Mouse (Mus musculus): ENCODE results near the gene Zfp85. TPM values are rescaled to one million over a fixed set of nuclear protein-coding genes. Genes with fewer than 3 reads are reported as not detected.
"Not testable (repeated sequence)": the region's sequence is repeated elsewhere in the genome, so short reads cannot be mapped to it uniquely, and the experiment has no call there.

Zfp85 gene
- polyA plus RNA-seq, 1 experiment = 0.41 TPM

DNA sequence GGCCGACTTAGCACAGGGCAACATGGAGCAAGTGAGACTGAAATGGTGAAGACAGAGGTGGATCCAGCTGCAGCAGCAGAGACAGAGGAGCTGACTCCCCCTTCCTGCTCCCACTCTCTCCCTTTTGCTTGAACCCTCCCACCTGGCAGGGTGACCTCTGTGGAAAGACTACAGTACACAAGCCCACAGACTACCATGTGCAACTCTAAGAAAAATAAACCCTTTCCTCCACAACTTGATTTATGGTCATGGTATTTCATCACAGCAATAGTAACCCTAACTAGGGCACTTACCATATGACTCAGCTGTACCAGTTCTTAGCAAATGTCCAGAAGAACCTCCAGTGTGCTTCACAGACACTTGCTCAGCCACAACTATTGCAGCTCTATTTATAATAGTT is 4.9 kb upstream of the Zfp85 start:
- H3K4me1 ChIP-seq (ENCODE audit: control insufficient read depth, insufficient read depth, low read length) = no peaks in the 10 kb centered on the region
- no peaks in the 10 kb centered on the region for H3K27me3 ChIP-seq (ENCODE audit: control insufficient read depth, insufficient read depth, low read length)
- no peak overlapping the region for H3K4me3 ChIP-seq (ENCODE audit: control insufficient read depth, low read depth, low read length)
- no peaks in the 10 kb centered on the region for H3K36me3 ChIP-seq (ENCODE audit: control insufficient read depth, insufficient read depth, low read length)
- TF ChIP-seq POLR2A (IDR thresholded peaks at IDR 0.05; ENCODE audit: control insufficient read depth, low read depth, low read length) (no peak), CTCF (IDR thresholded peaks at IDR 0.05; ENCODE audit: control insufficient read depth, insufficient read depth, insufficient replicate concordance, low read depth, low read length) (no peak)
- no peak overlapping the region for H3K27ac ChIP-seq (ENCODE audit: control insufficient read depth, insufficient read depth, low read depth, low read length)

DNA sequence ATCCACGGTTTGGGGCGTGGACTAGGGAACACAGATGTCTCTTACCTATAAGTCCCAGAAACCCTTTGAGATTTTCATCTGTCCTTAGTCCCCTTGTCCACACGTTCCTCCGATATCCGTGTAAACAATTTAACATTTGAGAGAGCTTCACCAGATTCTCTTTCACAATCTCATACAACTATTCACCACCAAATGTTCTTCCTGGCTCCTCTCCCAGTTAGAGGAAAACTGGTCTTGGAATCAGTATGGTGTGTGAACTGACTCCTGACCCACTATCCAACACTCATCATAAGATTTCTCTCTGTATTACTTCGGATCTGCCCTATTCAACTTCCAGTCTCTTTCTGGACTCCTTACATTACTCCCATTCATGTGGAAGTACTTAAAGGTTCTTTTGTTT is 733 bp upstream of the Zfp85 start:
- no peak overlapping the region for H3K4me3 ChIP-seq (ENCODE audit: control insufficient read depth, low read depth, low read length)
- no peaks in the 10 kb centered on the region for H3K36me3 ChIP-seq (ENCODE audit: control insufficient read depth, insufficient read depth, low read length)
- H3K27ac ChIP-seq (ENCODE audit: control insufficient read depth, insufficient read depth, low read depth, low read length) = no peak overlapping the region
- H3K27me3 ChIP-seq (ENCODE audit: control insufficient read depth, insufficient read depth, low read length) = no peaks in the 10 kb centered on the region
- no peak for TF ChIP-seq POLR2A (IDR thresholded peaks at IDR 0.05; ENCODE audit: control insufficient read depth, low read depth, low read length)
- TF ChIP-seq CTCF (IDR thresholded peaks at IDR 0.05; ENCODE audit: control insufficient read depth, insufficient read depth, insufficient replicate concordance, low read depth, low read length) = no peak
- no peaks in the 10 kb centered on the region for H3K4me1 ChIP-seq (ENCODE audit: control insufficient read depth, insufficient read depth, low read length)

DNA sequence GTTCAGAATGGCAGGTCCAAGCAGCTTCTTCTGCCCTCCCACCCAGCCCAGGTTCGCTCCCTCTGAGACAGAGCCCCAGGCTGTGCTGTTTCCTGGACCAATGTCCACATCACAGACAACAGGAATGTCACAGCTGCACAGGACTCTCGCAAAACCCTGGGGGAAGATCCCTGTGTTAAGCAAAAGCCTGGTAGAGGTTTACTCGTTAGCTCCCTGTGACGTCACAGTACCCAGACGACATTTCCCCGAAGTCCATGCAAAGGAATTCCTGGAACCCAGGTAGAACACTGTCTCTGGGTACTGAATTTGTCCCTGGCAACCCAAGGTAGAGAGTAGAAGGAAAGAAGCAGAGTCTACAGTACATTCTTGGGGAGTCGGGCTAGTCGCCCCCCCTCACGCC is 11.1 kb downstream of the Zfp85 start:
- no peak overlapping the region for H3K27ac ChIP-seq (ENCODE audit: control insufficient read depth, insufficient read depth, low read depth, low read length)

DNA sequence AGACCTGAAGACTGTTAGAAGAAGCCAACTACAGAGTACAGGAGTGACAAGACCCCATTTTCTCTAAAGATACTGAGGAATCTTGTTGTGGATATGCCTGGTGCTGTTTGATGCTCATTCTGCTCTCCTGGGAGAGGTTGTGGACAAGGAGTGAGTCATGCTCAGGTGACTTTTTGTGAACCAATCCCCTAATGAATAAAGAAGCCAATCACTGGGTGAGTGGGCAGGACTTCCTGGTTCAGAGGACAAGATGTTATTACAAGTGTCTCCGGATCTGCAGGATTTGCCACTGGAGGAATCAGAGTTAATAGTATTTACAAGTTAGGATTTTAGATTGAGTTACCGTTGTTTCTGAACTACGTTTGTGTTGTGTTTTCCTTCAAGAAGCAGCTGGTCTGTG is 12.1 kb downstream of the Zfp85 start:
- Histone ChIP-seq H3K27me3 (ENCODE audit: control insufficient read depth, insufficient read depth, low read length) (no peaks in the 10 kb centered on the region), H3K27ac (ENCODE audit: control insufficient read depth, insufficient read depth, low read depth, low read length) (no peak overlapping the region), H3K36me3 (ENCODE audit: control insufficient read depth, insufficient read depth, low read length) (no peaks in the 10 kb centered on the region), H3K4me3 (ENCODE audit: control insufficient read depth, low read depth, low read length) (peak overlapping the region; percentile 85), H3K4me1 (ENCODE audit: control insufficient read depth, insufficient read depth, low read length) (peaks cover 2% of the 10 kb centered on the region; the same call in 1 of the 2 replicates)
- TF ChIP-seq CTCF (IDR thresholded peaks at IDR 0.05; ENCODE audit: control insufficient read depth, insufficient read depth, insufficient replicate concordance, low read depth, low read length) (no peak), POLR2A (IDR thresholded peaks at IDR 0.05; ENCODE audit: control insufficient read depth, low read depth, low read length) (no peak)

More for the DNA sequence above, 11.1 kb downstream of the Zfp85 start:
- peaks cover 2% of the 10 kb centered on the region; the same call in 1 of the 2 replicates for H3K4me1 ChIP-seq (ENCODE audit: control insufficient read depth, insufficient read depth, low read length)
- peak overlapping the region; percentile 85 for H3K4me3 ChIP-seq (ENCODE audit: control insufficient read depth, low read depth, low read length)
- H3K36me3 ChIP-seq (ENCODE audit: control insufficient read depth, insufficient read depth, low read length) = no peaks in the 10 kb centered on the region
- no peak for TF ChIP-seq CTCF (IDR thresholded peaks at IDR 0.05; ENCODE audit: control insufficient read depth, insufficient read depth, insufficient replicate concordance, low read depth, low read length)
- TF ChIP-seq POLR2A (IDR thresholded peaks at IDR 0.05; ENCODE audit: control insufficient read depth, low read depth, low read length) = no peak; the same call in 1 of the 2 replicates
- no peaks in the 10 kb centered on the region for H3K27me3 ChIP-seq (ENCODE audit: control insufficient read depth, insufficient read depth, low read length)

DNA sequence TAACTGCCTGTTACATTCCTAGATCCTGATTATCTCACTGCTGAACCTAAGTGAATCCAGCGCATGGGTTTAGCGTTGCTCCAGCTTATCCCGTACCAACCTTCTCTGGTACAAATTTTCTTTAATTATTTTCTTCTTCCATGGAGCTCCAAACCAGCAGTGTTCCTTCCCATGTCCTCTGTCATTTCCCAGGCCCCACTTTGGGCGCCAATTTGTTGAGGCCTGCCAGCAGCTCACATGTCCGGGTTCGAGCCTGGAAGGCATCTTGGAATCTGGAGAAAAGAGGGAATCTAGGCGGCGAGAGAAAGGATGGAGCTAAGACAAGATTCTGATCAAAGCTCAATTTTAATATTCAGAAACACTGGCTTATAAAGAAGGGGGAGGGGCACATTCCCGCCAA is 20.6 kb downstream of the Zfp85 start:
- not testable (repeated sequence) for H3K27me3 ChIP-seq (ENCODE audit: control insufficient read depth, insufficient read depth, low read length); H3K36me3 ChIP-seq (ENCODE audit: control insufficient read depth, insufficient read depth, low read length); H3K4me1 ChIP-seq (ENCODE audit: control insufficient read depth, insufficient read depth, low read length); H3K27ac ChIP-seq (ENCODE audit: control insufficient read depth, insufficient read depth, low read depth, low read length); H3K4me3 ChIP-seq (ENCODE audit: control insufficient read depth, low read depth, low read length)

DNA sequence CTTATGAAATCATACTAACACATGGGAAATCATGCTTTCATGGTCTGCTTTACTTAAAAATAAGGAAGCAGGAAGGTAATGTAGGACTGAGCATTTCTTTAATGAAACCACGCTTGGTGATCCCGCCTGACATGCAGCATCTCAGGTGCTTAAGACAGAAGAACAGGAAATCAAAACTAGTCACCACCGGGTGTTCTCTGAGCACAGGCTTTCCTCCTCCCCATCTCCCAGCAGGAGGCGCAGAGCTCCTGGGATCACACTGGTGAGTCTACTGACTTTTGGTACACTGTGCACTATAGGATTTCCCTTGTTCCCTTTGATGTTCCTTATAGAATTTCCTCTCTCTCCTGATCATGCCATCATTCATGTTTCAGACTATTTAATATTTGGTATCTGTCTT is 25.6 kb downstream of the Zfp85 start:
- H3K36me3 ChIP-seq (ENCODE audit: control insufficient read depth, insufficient read depth, low read length); H3K4me3 ChIP-seq (ENCODE audit: control insufficient read depth, low read depth, low read length); H3K4me1 ChIP-seq (ENCODE audit: control insufficient read depth, insufficient read depth, low read length); H3K27me3 ChIP-seq (ENCODE audit: control insufficient read depth, insufficient read depth, low read length); H3K27ac ChIP-seq (ENCODE audit: control insufficient read depth, insufficient read depth, low read depth, low read length): not testable (repeated sequence)

DNA sequence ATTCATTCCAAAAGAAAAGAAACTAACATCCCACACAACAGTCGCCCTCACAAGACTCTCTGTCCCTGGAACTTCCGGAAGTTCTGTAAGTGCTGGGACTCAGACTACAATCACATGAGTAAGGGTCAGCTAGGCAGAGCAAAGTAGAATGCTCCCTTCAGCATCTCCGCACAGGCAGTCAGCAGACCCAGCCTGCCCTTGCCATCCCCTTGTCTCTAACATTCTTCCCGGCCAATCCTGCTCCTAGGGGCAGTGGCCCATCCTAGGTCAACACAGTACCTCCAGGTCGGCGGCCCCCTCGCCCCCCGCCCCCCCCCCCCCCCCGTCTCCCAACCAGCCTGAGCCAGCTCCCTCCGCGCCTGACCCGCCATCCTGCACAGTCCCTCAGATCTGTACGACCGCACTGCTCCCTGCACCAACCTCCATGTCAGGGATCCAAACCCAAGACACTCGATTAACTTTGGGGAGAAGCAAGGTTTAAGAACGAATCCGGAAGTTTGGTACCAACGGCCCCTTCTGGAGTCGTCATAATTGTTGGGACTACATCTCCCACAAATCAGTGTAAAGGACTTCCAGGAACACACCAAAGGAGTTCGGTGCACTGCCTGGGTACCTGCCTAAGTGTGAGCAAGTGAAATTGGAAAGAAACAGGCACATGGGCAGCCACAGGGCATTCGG is 26.2 kb downstream of the Zfp85 start, which contains the start of gene Zfp65:
Zfp65 (minus strand) TSS at position 533 of the 678 bp plus-strand sequence.
- no peaks in the 10 kb centered on the region for H3K36me3 ChIP-seq (ENCODE audit: control insufficient read depth, insufficient read depth, low read length)
- no peak within 1 kb of the TSS for H3K27ac ChIP-seq (ENCODE audit: control insufficient read depth, insufficient read depth, low read depth, low read length)
- no peaks in the 10 kb centered on the region; the same call in 1 of the 2 replicates for H3K4me1 ChIP-seq (ENCODE audit: control insufficient read depth, insufficient read depth, low read length)
- no peaks in the 10 kb centered on the region for H3K27me3 ChIP-seq (ENCODE audit: control insufficient read depth, insufficient read depth, low read length)
- no peak for TF ChIP-seq CTCF (IDR thresholded peaks at IDR 0.05; ENCODE audit: control insufficient read depth, insufficient read depth, insufficient replicate concordance, low read depth, low read length)
- no peak for TF ChIP-seq POLR2A (IDR thresholded peaks at IDR 0.05; ENCODE audit: control insufficient read depth, low read depth, low read length)
- peak within 1 kb of the TSS; percentile 55 for H3K4me3 ChIP-seq (ENCODE audit: control insufficient read depth, low read depth, low read length)

DNA sequence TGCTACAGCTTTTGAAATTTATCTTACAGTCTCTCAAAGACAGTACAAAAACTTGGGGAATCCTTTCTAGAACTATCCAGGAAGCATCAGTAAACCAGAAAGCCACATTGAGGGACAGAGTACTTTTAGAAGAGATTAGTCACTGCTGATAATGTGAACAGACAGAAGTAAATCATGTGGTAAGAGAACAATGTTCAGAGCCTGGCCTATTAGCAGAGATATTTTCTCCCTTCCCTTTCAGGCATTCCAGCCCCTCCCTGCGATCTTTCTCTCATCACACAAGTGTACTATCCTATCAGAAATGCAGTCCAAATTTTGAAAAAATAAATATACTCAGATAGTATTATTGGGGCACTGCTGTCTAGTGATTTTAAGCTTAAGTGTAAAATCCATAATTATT is 26.9 kb downstream of the Zfp85 start:
- TF ChIP-seq POLR2A (IDR thresholded peaks at IDR 0.05; ENCODE audit: control insufficient read depth, low read depth, low read length) (no peak), CTCF (IDR thresholded peaks at IDR 0.05; ENCODE audit: control insufficient read depth, insufficient read depth, insufficient replicate concordance, low read depth, low read length) (no peak)
- H3K27ac ChIP-seq (ENCODE audit: control insufficient read depth, insufficient read depth, low read depth, low read length) = no peak overlapping the region
- H3K27me3 ChIP-seq (ENCODE audit: control insufficient read depth, insufficient read depth, low read length) = no peaks in the 10 kb centered on the region
- no peaks in the 10 kb centered on the region; the same call in 1 of the 2 replicates for H3K4me1 ChIP-seq (ENCODE audit: control insufficient read depth, insufficient read depth, low read length)
- H3K4me3 ChIP-seq (ENCODE audit: control insufficient read depth, low read depth, low read length) = no peak overlapping the region
- H3K36me3 ChIP-seq (ENCODE audit: control insufficient read depth, insufficient read depth, low read length) = no peaks in the 10 kb centered on the region

DNA sequence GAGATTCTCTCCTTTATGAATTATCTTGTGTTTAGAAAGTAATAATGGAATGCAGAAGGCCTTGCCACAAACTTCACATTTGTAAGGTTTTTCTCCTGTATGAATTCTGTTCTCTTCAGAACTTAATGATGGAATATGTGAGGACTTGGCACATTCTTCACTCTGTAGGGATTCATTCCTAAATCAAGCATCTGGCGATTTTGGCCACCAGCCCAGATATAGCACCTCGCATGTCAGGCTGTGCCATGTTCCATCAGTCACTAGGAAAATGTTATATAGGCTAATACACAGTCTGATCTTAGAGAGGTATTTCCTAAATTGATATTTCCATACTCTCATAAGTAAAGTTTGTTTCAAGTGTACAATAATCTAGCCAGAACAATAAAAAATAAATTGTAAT is 29.7 kb downstream of the Zfp85 start:
- H3K27me3 ChIP-seq (ENCODE audit: control insufficient read depth, insufficient read depth, low read length); H3K4me1 ChIP-seq (ENCODE audit: control insufficient read depth, insufficient read depth, low read length); H3K4me3 ChIP-seq (ENCODE audit: control insufficient read depth, low read depth, low read length); H3K36me3 ChIP-seq (ENCODE audit: control insufficient read depth, insufficient read depth, low read length); H3K27ac ChIP-seq (ENCODE audit: control insufficient read depth, insufficient read depth, low read depth, low read length): not testable (repeated sequence)
